Mouse (Mus musculus): ENCODE measurements around the gene Gse1.

DNA sequence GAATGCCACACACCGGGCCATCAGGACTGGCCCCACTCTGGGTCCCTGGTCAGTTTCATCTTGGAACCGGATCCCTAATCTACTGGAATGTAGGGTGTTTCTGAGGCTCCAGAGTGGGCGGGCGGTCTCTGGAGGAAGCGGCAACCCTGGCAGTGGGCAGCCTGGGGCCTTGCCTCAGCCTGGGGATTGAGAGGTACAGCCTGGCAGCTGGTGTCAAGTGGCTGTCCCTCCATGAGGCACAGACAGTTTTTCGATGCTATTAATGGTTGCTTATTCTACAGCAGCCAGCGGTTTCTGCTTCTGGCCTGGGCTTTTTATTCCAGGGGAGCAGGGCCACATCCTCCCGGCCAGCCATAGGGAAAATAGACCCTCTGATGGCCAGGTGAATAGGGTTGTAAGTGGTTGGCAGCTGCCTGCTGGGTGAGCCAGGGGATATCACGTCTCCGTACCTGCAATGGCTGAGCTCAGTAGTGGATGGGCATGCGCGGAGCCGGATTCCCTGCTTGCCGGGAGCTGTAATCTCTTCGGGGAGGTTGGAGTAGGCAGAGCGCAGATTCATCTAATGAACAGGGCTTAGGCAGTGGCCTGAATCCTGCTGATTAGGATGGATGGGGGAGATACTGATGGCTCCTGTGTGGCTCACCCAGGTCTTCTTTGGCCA is 22.6 kb downstream of the Gse1 start:
- TF ChIP-seq POLR2A (IDR thresholded peaks at IDR 0.05; ENCODE audit: low read depth, low read length) (no peak), CTCF (IDR thresholded peaks at IDR 0.05; ENCODE audit: extremely low read depth, insufficient read length, insufficient replicate concordance, low read depth, low read length) (no peak)
